In genomic region chr2:70337208-70337611, GRCm38 (mm10) we compare ENCODE assay signal across 9 mouse cellular contexts.
A peak's percentile ranks its signal among the peaks of the same experiment; 100 is the strongest.
DNase-seq lines count a peak whose midpoint lies in the region; ATAC-seq lines count a peak whose summit lies in the region.
"Had no signal": no experiment of that assay in that cellular context is flagged by ENCODE, and none has a peak within 500 bp of the region (broad histone marks: within the 10 kb centered on the region; RNA-seq: fewer than 3 reads in every experiment).

No protein-coding gene starts in this region.

- no peak overlapping the region for H3K27ac ChIP-seq in limb, embryonic 13.5 days
- no peak overlapping the region for H3K27ac ChIP-seq in limb, embryonic 10.5 days
- peak overlapping the region; percentile 29 for H3K27ac ChIP-seq in embryonic facial prominence, embryonic 13.5 days
- peak overlapping the region; percentile 87 for H3K27ac ChIP-seq in intestine, embryonic 14.5 days (ENCODE audit: low read depth)
- H3K27ac ChIP-seq in liver, embryonic 16.5 days (ENCODE audit: low read length): no peak overlapping the region

- H3K36me3 ChIP-seq in limb, embryonic 13.5 days: no peaks in the 10 kb centered on the region
- no peaks in the 10 kb centered on the region for H3K36me3 ChIP-seq in limb, embryonic 10.5 days
- H3K36me3 ChIP-seq in embryonic facial prominence, embryonic 13.5 days: no peaks in the 10 kb centered on the region
- H3K36me3 ChIP-seq in intestine, embryonic 14.5 days (ENCODE audit: control insufficient read depth, insufficient read depth, low read length): no peaks in the 10 kb centered on the region
- no peaks in the 10 kb centered on the region for H3K36me3 ChIP-seq in liver, embryonic 16.5 days (ENCODE audit: control insufficient read depth, insufficient read depth)
- H3K36me3 ChIP-seq: G1E had no signal

- H3K4me3 ChIP-seq in limb, embryonic 13.5 days: no peak overlapping the region
- no peak overlapping the region for H3K4me3 ChIP-seq in limb, embryonic 10.5 days
- H3K4me3 ChIP-seq in embryonic facial prominence, embryonic 13.5 days: no peak overlapping the region
- no peak overlapping the region for H3K4me3 ChIP-seq in intestine, embryonic 14.5 days (ENCODE audit: low read depth, low read length)
- H3K4me3 ChIP-seq in liver, embryonic 16.5 days (ENCODE audit: low read depth, low read length): no peak overlapping the region

- H3K9me3 ChIP-seq in limb, embryonic 13.5 days: no peaks in the 10 kb centered on the region
- H3K9me3 ChIP-seq in limb, embryonic 10.5 days (replicated peaks): no peaks in the 10 kb centered on the region
- no peaks in the 10 kb centered on the region for H3K9me3 ChIP-seq in embryonic facial prominence, embryonic 13.5 days
- no peaks in the 10 kb centered on the region for H3K9me3 ChIP-seq in intestine, embryonic 14.5 days (ENCODE audit: control insufficient read depth, low read length)
- no peaks in the 10 kb centered on the region for H3K9me3 ChIP-seq in liver, embryonic 16.5 days (replicated peaks; ENCODE audit: control insufficient read depth, low read length)
- H3K9me3 ChIP-seq: G1E had no signal

- H3K27me3 ChIP-seq in limb, embryonic 13.5 days: peaks cover 40% of the 10 kb centered on the region
- no peaks in the 10 kb centered on the region for H3K27me3 ChIP-seq in limb, embryonic 10.5 days (ENCODE audit: low read depth, poor library complexity, severe bottlenecking)
- H3K27me3 ChIP-seq in embryonic facial prominence, embryonic 13.5 days: 0 out of 2 replicates have a peak, but pooled peaks cover 4% of the 10 kb centered on the region
- no peaks in the 10 kb centered on the region for H3K27me3 ChIP-seq in intestine, embryonic 14.5 days (replicated peaks; ENCODE audit: control insufficient read depth, insufficient read depth, low read length)
- H3K27me3 ChIP-seq in liver, embryonic 16.5 days (ENCODE audit: control insufficient read depth, insufficient read depth, low read depth, low read length): no peaks in the 10 kb centered on the region

- H3K9ac ChIP-seq in limb, embryonic 13.5 days: no peak overlapping the region
- peak overlapping the region; percentile 44; the same call in 1 of the 2 replicates for H3K9ac ChIP-seq in embryonic facial prominence, embryonic 13.5 days
- H3K9ac ChIP-seq in intestine, embryonic 14.5 days (ENCODE audit: low read length): no peak overlapping the region
- no peak overlapping the region for H3K9ac ChIP-seq in liver, embryonic 16.5 days (ENCODE audit: low read depth, low read length)

- no peak for DNase-seq in limb, embryonic 10.5 days (ENCODE audit: low spot score)
- peak; percentile 65 for DNase-seq in intestine, embryonic 14.5 days (ENCODE audit: low spot score)
- peak; percentile 31 for DNase-seq in yolk sac, embryonic 10.5 days (ENCODE audit: low spot score)
- no peak for DNase-seq in spleen, adult 18-20 months

- peak overlapping the region; percentile 19 for H3K4me2 ChIP-seq in limb, embryonic 13.5 days (replicated peaks)
- peak overlapping the region; percentile 30 for H3K4me2 ChIP-seq in embryonic facial prominence, embryonic 13.5 days
- H3K4me2 ChIP-seq in intestine, embryonic 14.5 days (ENCODE audit: low read length): peak overlapping the region; percentile 34
- no peak overlapping the region for H3K4me2 ChIP-seq in liver, embryonic 16.5 days (ENCODE audit: low read depth, low read length)

- ATAC-seq in limb, embryonic 13.5 days (ENCODE audit: low FRiP score, low read depth): no peak; the same call in 1 of the 2 replicates
- ATAC-seq in embryonic facial prominence, embryonic 13.5 days (ENCODE audit: insufficient number of reproducible peaks, insufficient read depth, low FRiP score, low TSS enrichment, low read depth): no peak
- peak; percentile 60; the same call in 1 of the 2 replicates for ATAC-seq in intestine, embryonic 14.5 days (replicated peaks; ENCODE audit: low FRiP score, low TSS enrichment, low read depth)
- peak; percentile 74 for ATAC-seq in liver, embryonic 16.5 days (ENCODE audit: low read depth)
- ATAC-seq in monocyte, adult 5-6 weeks (replicated peaks; ENCODE audit: insufficient number of reproducible peaks, low FRiP score, low TSS enrichment, poor library complexity, severe bottlenecking): no peak

- peaks cover 19% of the 10 kb centered on the region for H3K4me1 ChIP-seq in limb, embryonic 13.5 days
- H3K4me1 ChIP-seq in limb, embryonic 10.5 days: peaks cover 11% of the 10 kb centered on the region
- H3K4me1 ChIP-seq in embryonic facial prominence, embryonic 13.5 days: peaks cover 34% of the 10 kb centered on the region
- H3K4me1 ChIP-seq in intestine, embryonic 14.5 days (replicated peaks; ENCODE audit: control insufficient read depth, insufficient read depth, low read length): peaks cover 23% of the 10 kb centered on the region
- H3K4me1 ChIP-seq in liver, embryonic 16.5 days (ENCODE audit: control insufficient read depth, low read depth, low read length): no peaks in the 10 kb centered on the region

- 31% methylated on average over 7 of the region's 7 CpGs for WGBS in limb, embryonic 13.5 days
- 42% methylated on average over 7 of the region's 7 CpGs for WGBS in limb, embryonic 10.5 days
- 31% methylated on average over 7 of the region's 7 CpGs for WGBS in embryonic facial prominence, embryonic 13.5 days
- WGBS in intestine, embryonic 14.5 days: 15% methylated on average over 7 of the region's 7 CpGs
- WGBS in liver, embryonic 16.5 days (ENCODE audit: insufficient replicate concordance): 16% methylated on average over 7 of the region's 7 CpGs

Comparison
In these comparisons a context has a peak if more than half of its experiments do, and no peak if none do; other contexts are left out.
1. ATAC-seq: peak in intestine, embryonic 14.5 days (single experiment) and liver, embryonic 16.5 days (single experiment); none in limb, embryonic 13.5 days (single experiment), embryonic facial prominence, embryonic 13.5 days (single experiment) and monocyte, adult 5-6 weeks (single experiment).
2. H3K27ac ChIP-seq: peak in embryonic facial prominence, embryonic 13.5 days (single experiment) and intestine, embryonic 14.5 days (single experiment); none in limb, embryonic 13.5 days (single experiment), limb, embryonic 10.5 days (single experiment) and liver, embryonic 16.5 days (single experiment).
3. DNase-seq: peak in intestine, embryonic 14.5 days (single experiment) and yolk sac, embryonic 10.5 days (single experiment); none in limb, embryonic 10.5 days (single experiment) and spleen, adult 18-20 months (0 of 2).